Mouse (Mus musculus): ENCODE measurements around the gene Armc12.
A peak's percentile ranks its signal among the peaks of the same experiment; 100 is the strongest.
"Not testable (repeated sequence)": the region's sequence is repeated elsewhere in the genome, so short reads cannot be mapped to it uniquely, and the experiment has no call there.

Gene Armc12

GRCm38 (mm10) chr17:28533327-28533726 lies 2.7 kb downstream of the Armc12 start:
- DNase-seq: no peak

DNA sequence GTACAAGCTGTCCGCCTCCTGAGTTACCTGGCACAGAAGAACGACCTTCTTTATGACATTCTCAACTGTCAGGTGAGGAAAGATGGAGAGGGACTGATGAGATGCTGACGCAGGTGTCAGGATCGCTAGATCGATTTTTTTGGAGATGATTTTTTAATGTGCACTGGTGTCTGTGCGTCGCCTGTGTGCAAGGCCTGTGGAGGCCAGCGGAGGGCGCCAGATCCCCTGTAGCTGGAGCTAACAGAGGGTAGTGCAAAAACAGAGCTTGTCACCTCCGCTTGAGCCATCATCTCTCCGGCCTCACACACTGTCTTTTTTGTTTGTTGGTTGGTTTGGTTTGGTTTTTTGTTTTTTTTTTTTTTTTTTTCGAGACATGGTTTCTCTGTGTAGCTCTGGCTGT lies 7.3 kb downstream of the Armc12 start:
- DNase-seq: no peak

DNA sequence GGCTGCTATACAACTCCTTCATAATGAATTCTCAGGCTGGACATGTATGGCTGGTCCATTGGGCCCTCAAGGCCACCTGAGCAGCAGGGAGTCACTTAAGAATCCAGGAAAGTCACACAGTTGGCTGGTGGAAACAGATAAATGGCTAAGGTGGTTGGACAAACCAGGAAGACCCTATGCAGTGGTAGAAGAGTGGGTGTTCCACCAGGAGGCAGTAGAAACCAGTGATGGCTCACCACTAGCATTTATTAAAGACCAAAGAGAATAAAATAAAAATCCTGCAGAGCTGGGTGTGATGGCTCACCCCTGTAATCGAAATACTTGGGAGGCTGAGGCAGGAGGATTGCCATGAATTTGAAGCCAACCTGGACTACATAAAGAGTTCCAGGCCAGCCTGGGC lies 16.3 kb downstream of the Armc12 start:
- DNase-seq: no peak

- DNase-seq: no peak
Observed at GRCm38 (mm10) chr17:28548550-28548949, 17.9 kb downstream of the Armc12 start.

GRCm38 (mm10) chr17:28549111-28549510 lies 18.5 kb downstream of the Armc12 start, which contains the start of gene Clpsl2:
Clpsl2 (plus strand) TSS chr17:28549411.
- DNase-seq: no peak

DNA sequence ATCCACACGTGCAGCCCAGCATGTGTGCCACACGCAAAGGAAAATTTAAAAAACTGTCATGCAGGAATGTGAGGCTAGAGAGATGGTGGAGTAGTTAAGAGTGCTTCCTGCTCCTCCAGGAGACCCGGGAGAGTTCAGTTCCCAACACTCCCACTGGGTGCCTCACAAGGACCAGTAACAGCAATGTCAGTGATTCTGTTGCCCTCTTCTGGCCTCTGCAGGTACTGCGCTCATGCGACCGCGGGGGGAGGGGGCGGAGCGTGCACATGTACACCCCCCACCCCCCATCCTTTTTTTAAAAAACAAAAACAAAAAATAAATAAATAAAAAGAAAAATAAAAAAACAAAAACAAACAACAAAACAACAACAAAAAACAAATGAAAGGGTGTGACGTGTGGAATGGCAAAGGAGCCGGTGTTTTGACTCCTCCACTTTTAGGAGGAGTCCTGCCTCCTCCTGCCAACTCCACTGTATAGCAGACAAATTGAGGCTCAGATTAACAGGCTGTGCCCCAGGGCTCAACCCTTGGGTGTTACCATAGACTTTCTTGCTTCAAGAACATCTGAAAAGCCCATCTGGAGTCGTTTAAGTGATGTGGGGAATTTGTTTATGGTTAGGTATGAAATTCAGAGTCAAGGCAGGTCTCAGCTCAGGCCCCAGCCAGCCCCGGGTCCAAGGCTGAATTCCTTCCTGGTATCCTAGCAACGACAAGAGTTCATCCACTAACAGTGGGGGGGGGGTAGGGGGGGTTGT lies 22.6 kb downstream of the Armc12 start:
- peak; percentile 58 for DNase-seq

- DNase-seq: not testable (repeated sequence)
Observed at GRCm38 (mm10) chr17:28554021-28554420, 23.4 kb downstream of the Armc12 start.

- no peak for DNase-seq
Observed at GRCm38 (mm10) chr17:28556635-28557396, 26.2 kb downstream of the Armc12 start.

- no peak for DNase-seq
Observed at GRCm38 (mm10) chr17:28557772-28558171, 27.2 kb downstream of the Armc12 start.

- DNase-seq: no peak
Observed at GRCm38 (mm10) chr17:28560598-28560997, 30.0 kb downstream of the Armc12 start, which contains the start of gene Clps. Clps (minus strand) TSS chr17:28560766.

GRCm38 (mm10) chr17:28561613-28562012 lies 31.0 kb downstream of the Armc12 start:
- no peak for DNase-seq

- no peak for DNase-seq
Observed at GRCm38 (mm10) chr17:28565181-28565580, 34.6 kb downstream of the Armc12 start.

DNA sequence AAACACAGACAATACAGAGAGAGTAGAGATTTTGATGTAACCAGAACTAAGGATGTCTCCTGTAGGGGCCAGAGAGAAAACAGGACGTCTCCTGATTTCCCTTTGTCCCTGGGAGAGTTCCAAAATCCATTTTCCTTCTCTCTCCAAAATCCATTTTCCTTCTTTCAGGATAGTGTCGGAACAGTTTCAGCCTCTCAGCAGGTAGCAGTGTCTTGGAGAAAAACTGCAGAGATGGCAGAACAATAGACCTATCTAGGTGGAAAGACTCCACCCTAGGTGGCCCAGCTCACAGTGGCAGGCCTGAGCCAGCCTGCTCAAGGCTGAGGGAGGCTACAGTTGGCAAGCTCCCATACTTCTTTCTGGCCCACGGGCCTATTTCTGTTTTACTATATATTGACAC lies 36.9 kb downstream of the Armc12 start:
- DNase-seq: no peak

DNA sequence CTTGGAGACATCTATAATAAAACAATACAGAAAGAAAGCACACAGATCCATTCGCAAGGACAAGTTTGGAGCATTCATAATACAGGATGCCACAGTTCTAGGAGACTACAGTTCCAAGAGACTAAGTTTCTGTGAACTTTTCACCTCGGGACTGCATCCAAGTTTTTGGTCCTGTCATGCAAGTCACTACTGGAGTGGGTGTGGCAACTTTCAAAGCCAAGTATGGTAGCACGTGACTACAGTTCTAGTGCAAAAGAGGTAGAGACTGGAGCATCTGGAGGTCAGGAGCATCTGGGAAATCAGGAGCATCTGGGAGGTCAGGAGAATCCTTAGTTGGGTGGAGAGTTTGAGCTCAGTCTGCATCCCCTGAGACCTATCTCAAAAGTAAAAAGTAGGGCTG lies 41.3 kb downstream of the Armc12 start:
- no peak for DNase-seq

DNA sequence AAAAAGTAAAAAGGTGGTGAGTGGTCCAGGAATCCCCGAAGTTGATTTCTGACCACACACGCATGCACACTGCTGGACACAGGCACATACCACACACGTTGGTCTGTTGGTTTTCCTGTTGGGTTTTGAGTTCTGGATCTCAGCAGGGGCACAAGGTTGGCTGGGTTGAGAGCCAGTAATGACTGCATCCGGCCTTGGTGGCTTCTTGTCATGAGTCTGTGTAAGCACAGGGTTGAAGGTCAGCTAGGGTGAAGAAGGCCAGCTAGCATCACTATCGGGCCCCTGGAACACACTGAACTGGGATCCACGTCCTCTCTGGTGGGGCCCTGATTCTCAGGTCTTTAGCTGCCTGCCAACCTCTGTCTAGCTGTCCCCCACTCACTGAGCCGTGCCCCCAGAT lies 41.9 kb downstream of the Armc12 start:
- DNase-seq: no peak

DNA sequence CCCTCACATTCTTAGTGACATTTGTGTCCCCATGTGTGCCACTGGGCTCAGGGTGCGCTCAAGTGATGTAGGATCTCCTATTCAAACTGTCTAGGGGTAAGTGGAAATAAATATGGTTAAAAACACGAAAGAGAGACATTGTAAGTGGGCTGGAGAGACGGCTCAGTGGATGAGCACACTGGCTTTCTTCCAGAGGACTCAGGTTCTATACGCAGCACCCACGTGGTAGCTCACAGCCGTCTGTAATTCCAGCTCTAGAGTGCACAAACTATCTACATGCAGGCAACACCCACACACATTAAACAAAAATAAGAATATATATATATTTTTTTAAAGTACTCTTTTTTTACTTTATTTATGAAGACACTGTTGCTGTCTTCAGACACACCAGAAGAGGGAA lies 42.3 kb downstream of the Armc12 start:
- DNase-seq: no peak

GRCm38 (mm10) chr17:28575244-28576125 lies 44.9 kb downstream of the Armc12 start, which contains the start of gene Lhfpl5:
Lhfpl5 (plus strand) TSS chr17:28575641.
- peak; percentile 67 for DNase-seq

DNA sequence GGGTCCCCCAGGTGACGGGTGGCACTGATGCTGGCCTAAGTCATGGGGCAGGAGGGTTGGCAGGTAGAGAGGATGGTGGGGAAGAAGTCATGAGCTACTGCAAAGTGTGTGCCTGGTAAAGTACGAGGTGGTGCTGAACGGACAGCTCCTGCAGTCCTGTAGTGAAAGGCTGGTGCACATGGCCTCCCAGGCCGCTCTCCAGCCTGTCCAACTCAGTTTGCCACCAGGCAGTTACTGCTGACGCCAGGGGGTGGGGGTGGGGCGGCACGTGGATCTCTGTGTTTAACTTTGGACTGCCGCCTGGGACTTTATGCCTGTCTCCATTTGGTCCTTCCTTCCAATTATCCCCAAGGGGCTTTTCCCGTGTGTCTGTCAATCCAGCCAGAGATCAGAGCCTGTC lies 49.8 kb downstream of the Armc12 start:
- DNase-seq: peak; percentile 70

GRCm38 (mm10) chr17:28581056-28581455 lies 50.5 kb downstream of the Armc12 start:
- no peak for DNase-seq

DNA sequence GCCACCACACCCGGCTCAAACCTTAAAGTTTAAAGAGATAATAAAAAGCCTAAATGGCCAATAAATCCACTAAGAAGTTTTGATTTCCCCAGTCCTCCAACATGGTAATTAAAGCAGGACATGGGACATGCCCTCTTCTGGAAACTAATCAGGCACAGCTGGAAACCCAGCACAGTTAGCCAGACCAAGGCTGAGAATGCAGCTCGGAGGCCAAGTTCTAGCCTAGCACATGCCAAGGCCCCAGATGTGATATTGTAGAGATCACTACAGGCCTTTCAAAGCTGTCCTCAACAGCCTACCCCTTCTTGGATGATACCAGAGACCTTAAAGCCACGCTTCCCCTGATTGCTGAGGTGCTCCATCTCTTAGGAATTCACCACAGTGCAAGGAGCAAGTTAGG lies 55.9 kb downstream of the Armc12 start:
- DNase-seq: no peak

DNA sequence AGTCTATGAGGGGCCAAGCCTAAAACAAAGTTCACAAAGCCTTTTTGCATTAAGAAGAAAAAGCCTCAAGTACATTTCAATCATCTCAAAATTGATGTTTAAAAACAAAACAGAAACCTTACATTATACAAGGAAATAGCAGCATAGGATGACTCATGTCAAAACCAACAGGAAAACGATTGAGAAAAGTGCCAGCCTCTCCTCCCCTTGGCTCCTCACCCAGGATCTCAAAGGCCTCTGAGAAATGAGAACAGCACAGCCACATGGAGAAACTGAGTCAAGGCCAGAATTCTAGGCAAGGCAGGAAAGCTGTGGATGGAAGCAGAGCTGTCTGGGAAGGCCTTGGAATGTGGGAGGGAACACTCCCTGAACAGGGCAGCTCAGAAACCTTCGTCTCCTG lies 58.0 kb downstream of the Armc12 start:
- no peak for DNase-seq

Data from liver (tissue).